Mouse (Mus musculus) hindbrain, embryonic 16.5 days (tissue): ENCODE measurements around the gene Cdc6. TPM values are rescaled to one million over a fixed set of nuclear protein-coding genes. Genes with fewer than 3 reads are reported as not detected.

Experiments
- ATAC-seq: fragments of 200-750 bp; cut with Nextera tagmentation; 2 replicates; pipeline ENCODE4 v1.8.0; 2017; ENCODE audit warnings: moderate TSS enrichment, moderate library complexity
- H3K27ac ChIP-seq: fragments of 300-500 bp; sonication (generic); 2 replicates; pipeline ENCODE4 v1.5.1; 2014; ENCODE audit warnings: low read depth, mild to moderate bottlenecking, control low read depth, low read length, moderate library complexity
- H3K27me3 ChIP-seq: fragments of 300-500 bp; sonication (generic); replicated peaks from 2 replicates; pipeline ENCODE4 v1.6.1; 2014; ENCODE audit warnings: low read length; ENCODE audit not compliant: control insufficient read depth, insufficient read depth
- H3K36me3 ChIP-seq: fragments of 300-500 bp; sonication (generic); 2 replicates; pipeline ENCODE4 v1.6.1; 2014; ENCODE audit warnings: mild to moderate bottlenecking, low read length, moderate library complexity, mixed read lengths; ENCODE audit not compliant: control insufficient read depth, insufficient read depth
- H3K4me1 ChIP-seq: fragments of 300-500 bp; sonication (generic); 2 replicates; pipeline ENCODE4 v1.6.1; 2014; ENCODE audit warnings: low read depth, low read length; ENCODE audit not compliant: control insufficient read depth, insufficient read depth
- H3K4me2 ChIP-seq: fragments of 300-500 bp; sonication (generic); 2 replicates; pipeline ENCODE4 v1.6.1; 2014; ENCODE audit warnings: mild to moderate bottlenecking, low read length, control low read depth, moderate library complexity
- H3K4me3 ChIP-seq: fragments of 300-500 bp; sonication (generic); 2 replicates; pipeline ENCODE4 v1.5.1; 2014; ENCODE audit warnings: mild to moderate bottlenecking, low read length, control low read depth, moderate library complexity
- H3K9ac ChIP-seq: fragments of 300-500 bp; sonication (generic); 2 replicates; pipeline ENCODE4 v1.6.1; 2014; ENCODE audit warnings: low read depth, mild to moderate bottlenecking, control low read depth, low read length, moderate library complexity
- H3K9me3 ChIP-seq: fragments of 300-500 bp; sonication (generic); 2 replicates; pipeline ENCODE4 v1.6.1; 2014; ENCODE audit warnings: mild to moderate bottlenecking, low read length, moderate library complexity; ENCODE audit not compliant: control insufficient read depth
- WGBS: fragments of 180-500 bp; shearing (Covaris S2); extraction: QIAGEN DNeasy Blood & Tissue Kit; methylation state at CpG from one replicate; pipeline ENCODE4 v1.1.7; 2014; 5-methylcytosine and 5-hydroxymethylcytosine counted together
- polyA plus RNA-seq: library from polyadenylated mRNA; unstranded; fragments of >200 nt; fragmentation: Nextera tagmentation; extraction: Ambion mirVana; gene quantifications from 2 replicates; pipeline ENCODE4 v1.2.1, GENCODE M21; 2015

Cdc6 gene
- polyA plus RNA-seq, 1 experiment from 2014 or later = 4.6 TPM

DNA sequence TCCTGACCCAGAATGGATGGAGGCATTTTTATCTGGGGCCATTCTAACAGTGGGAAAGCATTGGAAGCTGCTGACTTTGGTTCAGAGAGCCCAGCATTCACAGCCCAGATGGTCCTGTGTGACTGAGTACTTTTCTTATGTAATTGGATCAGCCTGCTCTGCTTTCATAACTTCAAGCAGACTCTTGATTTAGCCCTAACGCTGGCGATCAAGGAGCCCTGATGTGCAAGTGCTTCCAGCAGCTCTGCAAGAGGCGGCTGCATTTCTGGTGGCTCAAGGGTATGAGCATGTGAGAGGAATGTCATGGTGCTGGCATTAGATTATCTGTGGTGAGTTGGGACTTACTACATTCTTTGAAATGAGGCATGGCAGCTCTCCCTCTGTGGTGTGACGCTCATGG lies 35.6 kb upstream of the Cdc6 start:
- WGBS = 58% methylated on average over 4 of the region's 4 CpGs
- H3K36me3 ChIP-seq = 0 out of 2 replicates have a peak, but pooled peaks cover 2% of the 10 kb centered on the region
- no peak overlapping the region for H3K4me2 ChIP-seq
- H3K27ac ChIP-seq = 0 out of 2 replicates have a peak overlapping the region, but pooled peaks have one; percentile 2
- no peak overlapping the region for H3K4me3 ChIP-seq
- no peak overlapping the region for H3K9ac ChIP-seq
- H3K27me3 ChIP-seq = no peaks in the 10 kb centered on the region
- ATAC-seq = no peak
- H3K4me1 ChIP-seq = peaks cover 2% of the 10 kb centered on the region; the same call in 1 of the 2 replicates
- H3K9me3 ChIP-seq = no peaks in the 10 kb centered on the region

DNA sequence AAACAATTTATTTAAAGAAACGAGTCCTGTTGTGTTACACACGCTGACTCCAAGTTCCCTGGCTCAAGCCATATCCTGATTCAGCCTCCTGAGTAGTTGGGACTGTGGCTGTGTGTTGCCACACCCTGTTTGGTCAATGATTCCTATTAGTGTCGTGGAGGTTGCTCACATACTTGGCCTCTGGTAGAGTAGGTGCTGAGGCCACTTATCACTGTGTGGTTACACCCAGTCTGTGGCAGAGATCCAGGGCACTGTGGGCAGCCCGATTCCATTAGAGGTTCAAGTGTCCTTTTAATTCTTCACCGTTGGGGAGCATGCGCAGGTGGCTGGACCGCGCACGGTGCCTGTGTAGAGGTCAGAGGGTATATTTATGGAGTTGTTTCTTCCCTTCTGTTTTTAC lies 33.7 kb upstream of the Cdc6 start:
- no peak for ATAC-seq
- no peak overlapping the region for H3K4me3 ChIP-seq
- WGBS = 92% methylated on average over 9 of the region's 9 CpGs
- H3K9me3 ChIP-seq = no peaks in the 10 kb centered on the region
- H3K9ac ChIP-seq = no peak overlapping the region
- H3K4me2 ChIP-seq = no peak overlapping the region
- H3K27ac ChIP-seq = no peak overlapping the region
- no peaks in the 10 kb centered on the region for H3K27me3 ChIP-seq
- no peaks in the 10 kb centered on the region for H3K36me3 ChIP-seq
- H3K4me1 ChIP-seq = peaks cover 2% of the 10 kb centered on the region; the same call in 1 of the 2 replicates

DNA sequence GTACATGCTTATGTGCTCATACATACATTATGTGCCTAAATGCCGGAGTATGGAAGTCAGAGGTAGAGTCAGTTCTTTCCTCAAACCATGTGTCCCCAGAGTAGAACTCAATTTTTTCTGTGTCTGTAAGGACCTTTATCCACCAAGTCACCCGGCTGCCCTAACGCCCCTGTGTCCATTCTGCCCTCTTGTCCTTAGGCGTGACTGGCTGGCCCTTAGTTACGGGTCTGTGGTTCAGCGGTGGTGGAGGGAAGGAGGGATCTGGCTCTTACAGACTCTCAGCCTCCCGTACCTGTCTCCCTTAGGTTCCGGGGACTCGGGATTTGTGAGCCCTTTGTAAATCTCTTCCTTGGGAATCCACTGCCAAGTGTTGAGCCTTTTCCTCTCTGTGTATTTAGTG lies 30.6 kb upstream of the Cdc6 start:
- Histone ChIP-seq H3K27ac (no peak overlapping the region), H3K27me3 (no peaks in the 10 kb centered on the region), H3K9ac (no peak overlapping the region), H3K4me1 (no peaks in the 10 kb centered on the region; the same call in 1 of the 2 replicates), H3K9me3 (no peaks in the 10 kb centered on the region), H3K36me3 (no peaks in the 10 kb centered on the region), H3K4me2 (no peak overlapping the region), H3K4me3 (no peak overlapping the region)
- WGBS = 72% methylated on average over 9 of the region's 9 CpGs
- ATAC-seq = no peak

DNA sequence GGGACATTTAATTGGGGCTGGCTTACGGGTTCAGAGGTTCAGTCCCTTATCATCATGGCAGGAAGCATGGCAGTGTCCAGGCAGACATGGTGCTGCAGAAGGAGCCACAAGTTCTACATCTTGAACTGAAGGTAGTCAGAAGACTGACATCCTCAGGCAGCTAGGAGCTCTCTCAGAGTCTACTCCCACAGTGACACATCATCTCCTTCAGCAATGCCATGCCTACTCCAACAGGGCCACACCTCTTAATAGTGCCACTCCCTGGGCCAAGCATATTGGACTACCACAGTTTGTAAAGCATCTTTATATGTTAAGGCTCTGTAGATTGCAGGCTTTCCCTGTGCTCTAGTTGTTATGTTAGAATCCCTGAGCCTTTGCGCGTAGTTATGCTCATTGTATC lies 19.9 kb upstream of the Cdc6 start:
- H3K27ac ChIP-seq = no peak overlapping the region
- H3K27me3 ChIP-seq = no peaks in the 10 kb centered on the region
- WGBS = 96% methylated on average over 3 of the region's 3 CpGs
- H3K4me1 ChIP-seq = no peaks in the 10 kb centered on the region
- no peak for ATAC-seq
- H3K36me3 ChIP-seq = peaks cover 24% of the 10 kb centered on the region
- H3K4me2 ChIP-seq = no peak overlapping the region
- no peak overlapping the region for H3K9ac ChIP-seq
- H3K9me3 ChIP-seq = no peaks in the 10 kb centered on the region
- no peak overlapping the region for H3K4me3 ChIP-seq

DNA sequence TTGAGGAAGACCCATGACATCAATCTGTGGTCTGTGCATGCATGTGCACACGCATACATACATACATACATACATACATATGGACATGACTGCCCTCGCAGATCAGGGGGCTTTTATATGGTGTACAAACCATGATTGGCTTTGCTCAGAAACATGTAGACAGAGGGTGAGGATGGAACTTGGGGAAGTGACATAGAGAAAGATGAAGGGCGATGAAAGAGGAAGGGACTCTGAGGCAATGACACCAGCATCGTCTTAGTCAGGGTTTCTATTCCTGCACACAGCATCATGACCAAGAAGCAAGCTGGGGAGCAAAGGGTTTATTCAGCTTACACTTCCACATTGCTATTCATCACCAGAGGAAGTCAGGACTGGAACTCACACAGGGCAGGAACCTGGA lies 18.5 kb upstream of the Cdc6 start:
- H3K4me3 ChIP-seq = no peak overlapping the region
- H3K27me3 ChIP-seq = no peaks in the 10 kb centered on the region
- no peaks in the 10 kb centered on the region for H3K4me1 ChIP-seq
- H3K27ac ChIP-seq = no peak overlapping the region
- H3K4me2 ChIP-seq = no peak overlapping the region
- H3K9ac ChIP-seq = no peak overlapping the region
- no peaks in the 10 kb centered on the region for H3K9me3 ChIP-seq
- peaks cover 31% of the 10 kb centered on the region for H3K36me3 ChIP-seq
- ATAC-seq = no peak
- WGBS = 98% methylated on average over 4 of the region's 4 CpGs

DNA sequence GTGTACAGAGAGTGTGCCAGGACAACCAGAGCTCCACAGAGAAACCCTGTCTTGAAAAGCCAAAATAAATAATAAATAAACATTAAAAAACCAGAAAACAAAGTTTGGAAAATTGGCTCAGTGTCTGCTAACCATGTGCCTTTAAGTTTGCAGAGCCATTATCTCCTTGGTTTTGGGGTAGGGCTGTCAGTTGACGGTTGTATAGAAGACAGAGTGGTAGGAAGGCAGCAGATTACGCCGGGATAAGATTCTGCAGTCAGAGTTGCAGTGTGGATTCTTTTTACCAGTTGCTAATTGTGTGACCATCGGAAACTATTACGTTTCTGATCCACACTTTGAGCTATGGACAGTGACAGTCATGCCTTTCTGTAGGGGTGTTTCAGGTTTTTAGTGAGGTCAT lies 17.6 kb upstream of the Cdc6 start:
- Histone ChIP-seq H3K4me1 (no peaks in the 10 kb centered on the region), H3K4me3 (no peak overlapping the region), H3K4me2 (no peak overlapping the region), H3K9me3 (no peaks in the 10 kb centered on the region), H3K27me3 (no peaks in the 10 kb centered on the region), H3K36me3 (peaks cover 35% of the 10 kb centered on the region), H3K9ac (no peak overlapping the region), H3K27ac (no peak overlapping the region)
- 94% methylated on average over 5 of the region's 5 CpGs for WGBS
- ATAC-seq = no peak

DNA sequence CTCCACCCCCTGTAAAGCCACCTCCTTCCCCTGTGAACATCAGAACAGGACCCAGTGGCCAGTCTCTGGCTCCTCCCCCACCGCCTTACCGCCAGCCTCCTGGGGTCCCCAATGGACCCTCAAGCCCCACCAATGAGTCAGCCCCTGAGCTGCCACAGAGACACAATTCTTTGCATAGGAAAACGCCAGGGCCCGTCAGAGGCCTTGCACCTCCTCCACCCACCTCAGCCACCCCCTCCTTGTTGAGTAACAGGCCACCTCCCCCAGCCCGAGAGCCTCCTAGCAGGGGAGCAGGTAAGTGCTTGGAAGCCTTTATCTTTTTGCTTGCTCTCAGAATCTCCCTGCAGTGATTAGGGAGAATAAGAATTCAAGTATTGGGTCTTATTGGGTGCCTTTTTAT lies 15.2 kb upstream of the Cdc6 start:
- Histone ChIP-seq H3K4me1 (no peaks in the 10 kb centered on the region), H3K4me2 (no peak overlapping the region), H3K4me3 (no peak overlapping the region), H3K9me3 (no peaks in the 10 kb centered on the region), H3K36me3 (peaks cover 37% of the 10 kb centered on the region), H3K27me3 (no peaks in the 10 kb centered on the region), H3K27ac (no peak overlapping the region), H3K9ac (no peak overlapping the region)
- WGBS = 49% methylated on average over 5 of the region's 5 CpGs
- ATAC-seq = no peak

DNA sequence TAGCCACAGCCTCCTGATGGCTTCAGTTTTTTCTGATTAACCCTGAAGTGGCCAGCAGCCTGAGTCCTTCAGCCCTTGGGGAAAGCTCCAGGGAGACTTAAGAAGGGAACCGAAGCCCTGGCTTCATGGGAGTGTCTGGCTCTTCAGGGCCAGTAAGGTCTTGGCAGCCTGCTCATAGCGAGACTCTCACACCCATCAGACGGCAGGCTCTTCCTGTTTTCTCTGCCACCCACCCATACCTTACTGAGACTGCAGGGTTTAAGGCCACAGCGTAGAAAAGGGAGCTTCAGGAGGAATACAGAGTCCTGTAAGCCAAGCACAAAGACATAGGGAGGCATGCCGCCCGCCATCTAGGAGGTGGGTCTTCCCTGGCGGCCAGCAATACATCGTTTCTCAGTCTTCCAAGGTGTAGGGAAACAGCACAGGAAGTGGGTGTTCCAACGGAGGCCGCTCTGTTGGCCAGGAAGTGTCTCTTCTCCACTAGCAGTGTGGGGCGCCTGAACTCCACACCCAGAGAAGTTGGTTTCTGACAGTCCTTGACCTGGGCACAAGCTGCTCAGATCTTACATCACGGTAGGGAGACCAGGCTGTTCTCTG lies 7.0 kb upstream of the Cdc6 start:
- H3K9me3 ChIP-seq = no peaks in the 10 kb centered on the region
- no peak for ATAC-seq
- H3K27ac ChIP-seq = no peak overlapping the region
- no peak overlapping the region for H3K4me2 ChIP-seq
- H3K4me3 ChIP-seq = no peak overlapping the region
- H3K4me1 ChIP-seq = no peaks in the 10 kb centered on the region
- H3K27me3 ChIP-seq = no peaks in the 10 kb centered on the region
- 90% methylated on average over 12 of the region's 12 CpGs for WGBS
- H3K9ac ChIP-seq = no peak overlapping the region
- peaks cover 36% of the 10 kb centered on the region for H3K36me3 ChIP-seq

DNA sequence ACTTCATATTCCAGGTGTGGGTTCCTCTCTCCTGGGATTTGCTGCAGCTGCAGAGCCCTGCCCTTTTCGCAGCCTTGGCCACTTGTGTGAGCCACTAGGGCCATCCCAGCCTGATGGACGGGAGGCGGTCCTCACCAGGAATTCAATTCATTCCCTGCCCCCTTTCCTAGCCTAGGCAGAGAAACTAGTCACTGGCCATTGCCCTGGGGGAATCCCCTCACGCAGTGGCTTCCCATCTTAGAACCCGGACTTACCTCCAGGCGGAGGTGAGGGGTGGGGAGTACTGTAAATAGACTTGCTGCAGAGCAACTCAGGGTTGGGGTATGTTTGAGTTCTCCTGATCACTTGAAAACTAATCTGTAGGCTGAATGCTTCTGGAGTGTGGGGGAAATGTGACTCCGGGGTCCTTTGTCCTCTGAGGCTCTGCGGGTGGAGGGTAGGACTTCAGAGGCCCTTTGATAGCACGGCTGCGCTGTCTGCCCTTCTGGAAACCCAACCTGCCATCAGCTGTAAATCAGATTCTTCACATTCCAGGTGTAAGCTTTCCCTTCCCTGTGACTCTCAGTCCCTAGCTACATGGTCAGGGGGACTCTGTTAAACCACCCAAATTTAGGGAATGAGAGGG lies 4.9 kb upstream of the Cdc6 start:
- H3K27ac ChIP-seq = no peak overlapping the region
- ATAC-seq = no peak
- no peaks in the 10 kb centered on the region; the same call in 1 of the 2 replicates for H3K4me1 ChIP-seq
- no peak overlapping the region for H3K4me3 ChIP-seq
- no peak overlapping the region for H3K4me2 ChIP-seq
- H3K27me3 ChIP-seq = no peaks in the 10 kb centered on the region
- H3K9me3 ChIP-seq = no peaks in the 10 kb centered on the region
- 14% methylated on average over 10 of the region's 10 CpGs for WGBS
- H3K36me3 ChIP-seq = peaks cover 22% of the 10 kb centered on the region
- H3K9ac ChIP-seq = no peak overlapping the region
